Mouse (Mus musculus) limb, embryonic 12.5 days (tissue): ENCODE data around the gene Dpagt1. TPM values are rescaled to one million over a fixed set of nuclear protein-coding genes. Genes with fewer than 3 reads are reported as not detected.
"Not testable (repeated sequence)": the region's sequence is repeated elsewhere in the genome, so short reads cannot be mapped to it uniquely, and the experiment has no call there.

ENCODE experiments used
- ATAC-seq: fragments of 200-750 bp; cut with Nextera tagmentation; 2 replicates; pipeline ENCODE4 v1.8.0; 2017; ENCODE audit warnings: low read depth, moderate TSS enrichment; ENCODE audit not compliant: insufficient number of reproducible peaks, insufficient read depth, low FRiP score, low TSS enrichment
- H3K27ac ChIP-seq: fragments of 300-500 bp; sonication (generic); 2 replicates; pipeline ENCODE4 v1.5.1; 2016; ENCODE audit warnings: mild to moderate bottlenecking, moderate library complexity
- H3K27me3 ChIP-seq: fragments of 300-500 bp; sonication (generic); 2 replicates; pipeline ENCODE4 v1.6.1; 2016; ENCODE audit warnings: mild to moderate bottlenecking, moderate library complexity
- H3K36me3 ChIP-seq: fragments of 300-500 bp; sonication (generic); 2 replicates; pipeline ENCODE4 v1.6.1; 2016; ENCODE audit warnings: mild to moderate bottlenecking, moderate library complexity
- H3K4me1 ChIP-seq: fragments of 300-500 bp; sonication (generic); replicated peaks from 2 replicates; pipeline ENCODE4 v1.6.1; 2016
- H3K4me2 ChIP-seq: fragments of 300-500 bp; sonication (generic); 2 replicates; pipeline ENCODE4 v1.6.1; 2016; ENCODE audit warnings: mild to moderate bottlenecking, moderate library complexity
- H3K4me3 ChIP-seq: fragments of 300-500 bp; sonication (generic); replicated peaks from 2 replicates; pipeline ENCODE4 v1.5.1; 2016; ENCODE audit warnings: mild to moderate bottlenecking
- H3K9ac ChIP-seq: fragments of 300-500 bp; sonication (generic); replicated peaks from 2 replicates; pipeline ENCODE4 v1.6.1; 2016; ENCODE audit warnings: mild to moderate bottlenecking, moderate library complexity
- H3K9me3 ChIP-seq: fragments of 300-500 bp; sonication (generic); 2 replicates; pipeline ENCODE4 v1.6.1; 2016; ENCODE audit warnings: mild to moderate bottlenecking, moderate library complexity
- WGBS: fragments of 180-500 bp; shearing (Covaris S2); methylation state at CpG from one replicate; pipeline ENCODE4 v1.1.7; 2016; 5-methylcytosine and 5-hydroxymethylcytosine counted together
- polyA plus RNA-seq: library from polyadenylated mRNA; unstranded; fragments of >200 nt; fragmentation: Nextera tagmentation; extraction: Ambion mirVana; gene quantifications from 2 replicates; pipeline ENCODE4 v1.2.1, GENCODE M21; 2016

Dpagt1 gene
- polyA plus RNA-seq, 1 experiment from 2014 or later, result 38.6 TPM

- Histone ChIP-seq H3K27me3 (no peaks in the 10 kb centered on the region), H3K9ac (no peak overlapping the region), H3K9me3 (no peaks in the 10 kb centered on the region), H3K4me1 (peaks cover 11% of the 10 kb centered on the region), H3K4me3 (no peak overlapping the region), H3K36me3 (peaks cover 57% of the 10 kb centered on the region), H3K4me2 (no peak overlapping the region), H3K27ac (no peak overlapping the region)
- 93% methylated on average over 6 of the region's 6 CpGs for WGBS
- ATAC-seq, result no peak
Measured at GRCm38 (mm10) chr9:44330736-44331135, 4.9 kb downstream of the Dpagt1 start.

GRCm38 (mm10) chr9:44332918-44333638 is 7.3 kb downstream of the Dpagt1 start:
- Histone ChIP-seq H3K4me2 (no peak overlapping the region), H3K27ac (no peak overlapping the region), H3K9me3 (no peaks in the 10 kb centered on the region), H3K36me3 (peaks cover 73% of the 10 kb centered on the region), H3K9ac (no peak overlapping the region), H3K27me3 (no peaks in the 10 kb centered on the region), H3K4me1 (peaks cover 17% of the 10 kb centered on the region), H3K4me3 (no peak overlapping the region; the same call in 1 of the 2 replicates)
- WGBS, result 95% methylated on average over 13 of the region's 13 CpGs
- ATAC-seq, result no peak

GRCm38 (mm10) chr9:44334396-44335330 is 8.8 kb downstream of the Dpagt1 start, which contains the start of gene H2afx:
TSS of gene H2afx (plus strand) at chr9:44334694.
- Histone ChIP-seq H3K4me1 (peaks cover 17% of the 10 kb centered on the region), H3K27ac (peak within 1 kb of the TSS; percentile 98), H3K4me2 (peak within 1 kb of the TSS; percentile 75), H3K9ac (peak within 1 kb of the TSS; percentile 94), H3K36me3 (peaks cover 74% of the 10 kb centered on the region), H3K27me3 (no peaks in the 10 kb centered on the region), H3K4me3 (peak within 1 kb of the TSS; percentile 80), H3K9me3 (no peaks in the 10 kb centered on the region)
- WGBS, result under 1% methylated on average over 91 of the region's 91 CpGs
- ATAC-seq, result peak; percentile 95

GRCm38 (mm10) chr9:44335331-44336092 is 9.7 kb downstream of the Dpagt1 start:
- H3K4me1 ChIP-seq, result peaks cover 17% of the 10 kb centered on the region
- peak overlapping the region; percentile 80 for H3K4me3 ChIP-seq
- peak overlapping the region; percentile 94 for H3K9ac ChIP-seq
- WGBS, result under 1% methylated on average over 50 of the region's 50 CpGs
- ATAC-seq, result no peak
- no peaks in the 10 kb centered on the region for H3K9me3 ChIP-seq
- peaks cover 74% of the 10 kb centered on the region for H3K36me3 ChIP-seq
- H3K27ac ChIP-seq, result peak overlapping the region; percentile 98
- peak overlapping the region; percentile 75 for H3K4me2 ChIP-seq
- H3K27me3 ChIP-seq, result no peaks in the 10 kb centered on the region

GRCm38 (mm10) chr9:44336093-44336406 is 10.2 kb downstream of the Dpagt1 start:
- no peak for ATAC-seq
- peak overlapping the region; percentile 75 for H3K4me2 ChIP-seq
- no peaks in the 10 kb centered on the region for H3K9me3 ChIP-seq
- H3K9ac ChIP-seq, result peak overlapping the region; percentile 94
- peak overlapping the region; percentile 98 for H3K27ac ChIP-seq
- H3K4me1 ChIP-seq, result peaks cover 17% of the 10 kb centered on the region
- H3K4me3 ChIP-seq, result peak overlapping the region; percentile 80
- WGBS, result under 1% methylated on average over 5 of the region's 5 CpGs
- no peaks in the 10 kb centered on the region for H3K27me3 ChIP-seq
- peaks cover 74% of the 10 kb centered on the region for H3K36me3 ChIP-seq

GRCm38 (mm10) chr9:44336513-44336912 is 10.7 kb downstream of the Dpagt1 start:
- Histone ChIP-seq H3K4me2 (peak overlapping the region; percentile 75), H3K27ac (0 out of 2 replicates have a peak overlapping the region, but pooled peaks have one; percentile 59), H3K36me3 (peaks cover 74% of the 10 kb centered on the region), H3K9ac (peak overlapping the region; percentile 94), H3K4me1 (peaks cover 17% of the 10 kb centered on the region), H3K4me3 (peak overlapping the region; percentile 80)
- H3K9me3 ChIP-seq, H3K27me3 ChIP-seq, ATAC-seq: not testable (repeated sequence)
- 44% methylated on average over 4 of the region's 4 CpGs for WGBS

- H3K4me2 ChIP-seq, result peak overlapping the region; percentile 75
- H3K36me3 ChIP-seq, result peaks cover 74% of the 10 kb centered on the region
- no peaks in the 10 kb centered on the region for H3K9me3 ChIP-seq
- 88% methylated on average over 3 of the region's 3 CpGs for WGBS
- H3K4me1 ChIP-seq, result peaks cover 17% of the 10 kb centered on the region
- ATAC-seq, result no peak
- peak overlapping the region; percentile 94 for H3K9ac ChIP-seq
- no peaks in the 10 kb centered on the region for H3K27me3 ChIP-seq
- 0 out of 2 replicates have a peak overlapping the region, but pooled peaks have one; percentile 73 for H3K27ac ChIP-seq
- peak overlapping the region; percentile 80 for H3K4me3 ChIP-seq
Measured at GRCm38 (mm10) chr9:44336964-44337363, 11.1 kb downstream of the Dpagt1 start.

- H3K9ac ChIP-seq, result no peak overlapping the region
Measured at GRCm38 (mm10) chr9:44337436-44338169, 11.8 kb downstream of the Dpagt1 start.

GRCm38 (mm10) chr9:44338574-44338973 is 12.8 kb downstream of the Dpagt1 start:
- WGBS, result 79% methylated on average over 5 of the region's 5 CpGs
- Histone ChIP-seq H3K9me3 (no peaks in the 10 kb centered on the region), H3K36me3 (peaks cover 62% of the 10 kb centered on the region), H3K4me3 (no peak overlapping the region), H3K4me1 (peaks cover 28% of the 10 kb centered on the region), H3K27ac (no peak overlapping the region), H3K9ac (no peak overlapping the region), H3K27me3 (no peaks in the 10 kb centered on the region), H3K4me2 (no peak overlapping the region)
- no peak for ATAC-seq

More at GRCm38 (mm10) chr9:44337436-44338169, 11.8 kb downstream of the Dpagt1 start:
- Histone ChIP-seq H3K4me1 (peaks cover 20% of the 10 kb centered on the region), H3K9me3 (no peaks in the 10 kb centered on the region), H3K4me2 (peak overlapping the region; percentile 75), H3K4me3 (peak overlapping the region; percentile 80; the same call in 1 of the 2 replicates), H3K36me3 (peaks cover 72% of the 10 kb centered on the region), H3K27me3 (no peaks in the 10 kb centered on the region), H3K27ac (peak overlapping the region; percentile 73; the same call in 1 of the 2 replicates)
- WGBS, result 66% methylated on average over 9 of the region's 9 CpGs
- ATAC-seq, result no peak

- Histone ChIP-seq H3K4me2 (no peak overlapping the region), H3K4me1 (peaks cover 30% of the 10 kb centered on the region), H3K36me3 (peaks cover 64% of the 10 kb centered on the region), H3K9me3 (no peaks in the 10 kb centered on the region), H3K4me3 (peak overlapping the region; percentile 5; the same call in 1 of the 2 replicates), H3K9ac (0 out of 2 replicates have a peak overlapping the region, but pooled peaks have one; percentile 6), H3K27ac (no peak overlapping the region), H3K27me3 (no peaks in the 10 kb centered on the region)
- no peak for ATAC-seq
- 89% methylated on average over 5 of the region's 5 CpGs for WGBS
Measured at GRCm38 (mm10) chr9:44341487-44341886, 15.7 kb downstream of the Dpagt1 start.
